Comparison of ENCODE assay signal across 8 mouse cellular contexts in the genomic region with DNA sequence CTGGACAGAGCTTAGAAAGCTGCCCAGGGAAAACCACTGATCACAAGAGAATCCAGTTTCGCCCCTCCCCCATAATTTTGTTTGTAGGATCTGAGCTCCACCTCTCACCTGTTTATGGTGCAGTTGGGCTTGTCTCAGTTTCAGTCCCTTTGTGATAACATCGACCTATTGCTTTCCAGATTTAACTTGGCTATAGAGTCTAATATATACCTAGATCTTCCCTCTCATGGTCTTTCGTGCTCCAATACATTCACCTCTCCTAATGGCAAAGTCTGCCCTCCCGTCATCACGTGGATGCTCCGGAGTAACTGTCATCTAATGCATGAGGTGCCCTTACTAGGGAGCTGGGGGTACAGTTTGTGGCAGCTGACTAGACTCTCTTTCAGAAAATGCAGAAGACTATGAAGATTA. TPM values are rescaled to one million over a fixed set of nuclear protein-coding genes. Genes with fewer than 3 reads are reported as not detected.
DNase-seq lines count a peak whose midpoint lies in the region; ATAC-seq and TF ChIP-seq lines count a peak whose summit lies in the region.
"Had no signal": no experiment of that assay in that cellular context is flagged by ENCODE, and none has a peak within 500 bp of the region (broad histone marks: within the 10 kb centered on the region; RNA-seq: fewer than 3 reads in every experiment).

No protein-coding gene starts in this region.

- H3K4me3 ChIP-seq in midbrain, embryonic 11.5 days (ENCODE audit: low read depth, low read length) = no peak overlapping the region
- no peak overlapping the region for H3K4me3 ChIP-seq in midbrain, embryonic 10.5 days
- peak overlapping the region; percentile 48 for H3K4me3 ChIP-seq in hindbrain, embryonic 12.5 days
- H3K4me3 ChIP-seq in neural tube, embryonic 15.5 days (replicated peaks) = peak overlapping the region; percentile 66
- H3K4me3 ChIP-seq in intestine, postnatal 0 days (ENCODE audit: low read depth, low read length) = no peak overlapping the region

- H3K4me1 ChIP-seq in midbrain, embryonic 11.5 days (ENCODE audit: control insufficient read depth, insufficient read depth, low read length) = peaks cover 10% of the 10 kb centered on the region
- peaks cover 24% of the 10 kb centered on the region for H3K4me1 ChIP-seq in midbrain, embryonic 10.5 days
- H3K4me1 ChIP-seq in hindbrain, embryonic 12.5 days = peaks cover 13% of the 10 kb centered on the region
- peaks cover 30% of the 10 kb centered on the region for H3K4me1 ChIP-seq in neural tube, embryonic 15.5 days
- H3K4me1 ChIP-seq in intestine, postnatal 0 days (replicated peaks; ENCODE audit: control insufficient read depth, insufficient read depth, low read length) = no peaks in the 10 kb centered on the region

- ATAC-seq in midbrain, embryonic 11.5 days (ENCODE audit: low FRiP score) = no peak
- no peak for ATAC-seq in hindbrain, embryonic 12.5 days (ENCODE audit: low FRiP score)
- no peak for ATAC-seq in neural tube, embryonic 15.5 days (ENCODE audit: low FRiP score)
- ATAC-seq in intestine, postnatal 0 days = no peak

- no peak for TF ChIP-seq CTCF in intestine, postnatal 0 days (IDR thresholded peaks at IDR 0.05; ENCODE audit: low read depth)

- 47% methylated on average over 6 of the region's 6 CpGs for WGBS in midbrain, embryonic 11.5 days
- WGBS in midbrain, embryonic 10.5 days = 59% methylated on average over 6 of the region's 6 CpGs
- 43% methylated on average over 6 of the region's 6 CpGs for WGBS in hindbrain, embryonic 12.5 days
- WGBS in neural tube, embryonic 15.5 days = 35% methylated on average over 6 of the region's 6 CpGs
- WGBS in intestine, postnatal 0 days = 50% methylated on average over 6 of the region's 6 CpGs

- DNase-seq in midbrain, embryonic 11.5 days (ENCODE audit: low spot score, missing footprints) = peak; percentile 85
- DNase-seq in midbrain, embryonic 10.5 days (ENCODE audit: low spot score) = no peak
- DNase-seq in cerebellum, adult 9-11 months = peak; percentile 68
- DNase-seq in urinary bladder, adult 2 months (ENCODE audit: low spot score) = no peak

- peaks cover 21% of the 10 kb centered on the region for H3K27me3 ChIP-seq in midbrain, embryonic 11.5 days (ENCODE audit: control insufficient read depth, insufficient read depth, low read length)
- H3K27me3 ChIP-seq in midbrain, embryonic 10.5 days (ENCODE audit: low read depth, poor library complexity, severe bottlenecking) = peaks cover 61% of the 10 kb centered on the region
- H3K27me3 ChIP-seq in hindbrain, embryonic 12.5 days = peaks cover 16% of the 10 kb centered on the region
- no peaks in the 10 kb centered on the region for H3K27me3 ChIP-seq in neural tube, embryonic 15.5 days (replicated peaks)
- peaks cover 19% of the 10 kb centered on the region for H3K27me3 ChIP-seq in intestine, postnatal 0 days (replicated peaks; ENCODE audit: control insufficient read depth, insufficient read depth, low read length)

- no peaks in the 10 kb centered on the region for H3K9me3 ChIP-seq in midbrain, embryonic 11.5 days (ENCODE audit: control insufficient read depth, low read length)
- H3K9me3 ChIP-seq in midbrain, embryonic 10.5 days (replicated peaks) = no peaks in the 10 kb centered on the region
- no peaks in the 10 kb centered on the region for H3K9me3 ChIP-seq in hindbrain, embryonic 12.5 days (replicated peaks)
- H3K9me3 ChIP-seq in neural tube, embryonic 15.5 days (replicated peaks) = no peaks in the 10 kb centered on the region
- H3K9me3 ChIP-seq in intestine, postnatal 0 days (ENCODE audit: control insufficient read depth) = no peaks in the 10 kb centered on the region
- H3K9me3 ChIP-seq: heart, embryonic 13.5 days had no signal

- peak overlapping the region; percentile 3; the same call in 1 of the 2 replicates for H3K4me2 ChIP-seq in midbrain, embryonic 11.5 days
- H3K4me2 ChIP-seq in hindbrain, embryonic 12.5 days (replicated peaks) = peak overlapping the region; percentile 65
- peak overlapping the region; percentile 69 for H3K4me2 ChIP-seq in neural tube, embryonic 15.5 days
- no peak overlapping the region for H3K4me2 ChIP-seq in intestine, postnatal 0 days (replicated peaks; ENCODE audit: low read depth)

- H3K9ac ChIP-seq in midbrain, embryonic 11.5 days (ENCODE audit: low read length) = no peak overlapping the region
- H3K9ac ChIP-seq in hindbrain, embryonic 12.5 days = peak overlapping the region; percentile 20; the same call in 1 of the 2 replicates
- H3K9ac ChIP-seq in neural tube, embryonic 15.5 days (replicated peaks) = peak overlapping the region; percentile 90
- H3K9ac ChIP-seq in intestine, postnatal 0 days (ENCODE audit: low read depth, low read length) = no peak overlapping the region

- H3K36me3 ChIP-seq in midbrain, embryonic 11.5 days (ENCODE audit: control insufficient read depth, insufficient read depth, low read length) = no peaks in the 10 kb centered on the region
- H3K36me3 ChIP-seq in midbrain, embryonic 10.5 days = no peaks in the 10 kb centered on the region
- H3K36me3 ChIP-seq in hindbrain, embryonic 12.5 days = no peaks in the 10 kb centered on the region
- H3K36me3 ChIP-seq in neural tube, embryonic 15.5 days = no peaks in the 10 kb centered on the region
- no peaks in the 10 kb centered on the region for H3K36me3 ChIP-seq in intestine, postnatal 0 days (ENCODE audit: control insufficient read depth, insufficient read depth)
- H3K36me3 ChIP-seq: heart, embryonic 13.5 days had no signal

- no peak overlapping the region for H3K27ac ChIP-seq in midbrain, embryonic 11.5 days (ENCODE audit: low read depth, low read length)
- no peak overlapping the region for H3K27ac ChIP-seq in midbrain, embryonic 10.5 days (replicated peaks)
- H3K27ac ChIP-seq in hindbrain, embryonic 12.5 days = peak overlapping the region; percentile 87
- H3K27ac ChIP-seq in neural tube, embryonic 15.5 days (replicated peaks) = peak overlapping the region; percentile 97
- no peak overlapping the region for H3K27ac ChIP-seq in intestine, postnatal 0 days (ENCODE audit: low read depth, low read length)
- H3K27ac ChIP-seq: heart, embryonic 13.5 days had no signal

RNA-seq across cellular contexts. Expression of a gene that starts 2.5 kb away (rescaled TPM):
- 7.1 and 8.3 TPM in 2 replicates for polyA plus RNA-seq in midbrain, embryonic 11.5 days (2014; fragmentation: Nextera tagmentation; extraction: Ambion mirVana)
- 0.95 and 3.8 TPM in 2 replicates for polyA plus RNA-seq in midbrain, embryonic 10.5 days (2016; fragmentation: Nextera tagmentation; extraction: Ambion mirVana)
- 46.5 and 52.1 TPM in 2 replicates for polyA plus RNA-seq in hindbrain, embryonic 12.5 days (2016; fragmentation: Nextera tagmentation; extraction: Ambion mirVana)
- 77.0 and 97.9 TPM in 2 replicates for polyA plus RNA-seq in neural tube, embryonic 15.5 days (2015; fragmentation: Nextera tagmentation; extraction: Ambion mirVana)
- 3.1 and 3.3 TPM in 2 replicates for polyA plus RNA-seq in intestine, postnatal 0 days (2015; fragmentation: Nextera tagmentation; extraction: Ambion mirVana)
- polyA plus RNA-seq in urinary bladder, adult 2 months (2012; rRNA removed) = 3.1 and 3.6 TPM in 2 replicates

Comparison
In these comparisons a context has a peak if more than half of its experiments do, and no peak if none do; other contexts are left out.
1. DNase-seq: peak in midbrain, embryonic 11.5 days (single experiment) and cerebellum, adult 9-11 months (single experiment); none in midbrain, embryonic 10.5 days (single experiment) and urinary bladder, adult 2 months (single experiment).
2. H3K27ac ChIP-seq: peak in hindbrain, embryonic 12.5 days (single experiment) and neural tube, embryonic 15.5 days (single experiment); none in midbrain, embryonic 11.5 days (single experiment), midbrain, embryonic 10.5 days (single experiment) and intestine, postnatal 0 days (single experiment).
3. H3K4me3 ChIP-seq: peak in hindbrain, embryonic 12.5 days (single experiment) and neural tube, embryonic 15.5 days (single experiment); none in midbrain, embryonic 11.5 days (single experiment), midbrain, embryonic 10.5 days (single experiment) and intestine, postnatal 0 days (single experiment).
4. H3K9ac ChIP-seq: peak in hindbrain, embryonic 12.5 days (single experiment) and neural tube, embryonic 15.5 days (single experiment); none in midbrain, embryonic 11.5 days (single experiment) and intestine, postnatal 0 days (single experiment).